Mouse (Mus musculus) liver, embryonic 11.5 days (tissue): ENCODE measurements at regions not wholly inside any gene's neighbourhood (a gene's known extent, or its start where the extent isn't known, plus 50 kb on each side); places are given as distances from the start of the nearest gene placed in this dataset.

ENCODE experiments used
- ATAC-seq: fragments of 200-750 bp; cut with Nextera tagmentation; replicated peaks from 2 replicates; pipeline ENCODE4 v1.8.0; 2017; ENCODE audit warnings: moderate number of reproducible peaks, mild to moderate bottlenecking, moderate TSS enrichment, moderate library complexity; ENCODE audit not compliant: low FRiP score
- DNase-seq: peaks from one replicate; pipeline ENCODE4 v3.0.0-alpha.2; 2017; ENCODE audit warnings: low spot score
- H3K27ac ChIP-seq: fragments of 300-500 bp; sonication (generic); 2 replicates; pipeline ENCODE4 v1.5.1; 2014; ENCODE audit warnings: mild to moderate bottlenecking, low read depth, low read length, control low read depth
- H3K27me3 ChIP-seq: fragments of 300-500 bp; sonication (generic); replicated peaks from 2 replicates; pipeline ENCODE4 v1.6.1; 2014; ENCODE audit warnings: low read length, mixed read lengths; ENCODE audit not compliant: control insufficient read depth, insufficient read depth
- H3K36me3 ChIP-seq: fragments of 300-500 bp; sonication (generic); 2 replicates; pipeline ENCODE4 v1.6.1; 2014; ENCODE audit warnings: mild to moderate bottlenecking, low read length, moderate library complexity, mixed read lengths; ENCODE audit not compliant: control insufficient read depth, insufficient read depth
- H3K4me1 ChIP-seq: fragments of 300-500 bp; sonication (generic); replicated peaks from 2 replicates; pipeline ENCODE4 v1.6.1; 2014; ENCODE audit warnings: low read length, mixed read lengths; ENCODE audit not compliant: control insufficient read depth, insufficient read depth
- H3K4me2 ChIP-seq: fragments of 300-500 bp; sonication (generic); 2 replicates; pipeline ENCODE4 v1.6.1; 2014; ENCODE audit warnings: mild to moderate bottlenecking, control low read depth, moderate library complexity
- H3K4me3 ChIP-seq: fragments of 300-500 bp; sonication (generic); 2 replicates; pipeline ENCODE4 v1.5.1; 2014; ENCODE audit warnings: low read depth, low read length, control low read depth
- H3K9ac ChIP-seq: fragments of 300-500 bp; sonication (generic); 2 replicates; pipeline ENCODE4 v1.6.1; 2014; ENCODE audit warnings: low read depth, low read length, control low read depth
- H3K9me3 ChIP-seq: fragments of 300-500 bp; sonication (generic); 2 replicates; pipeline ENCODE4 v1.6.1; 2016; ENCODE audit warnings: low read length, inconsistent platforms, mixed read lengths; ENCODE audit not compliant: control insufficient read depth
- WGBS: fragments of 180-500 bp; shearing (Covaris S2); extraction: QIAGEN DNeasy Blood & Tissue Kit; methylation state at CpG from one replicate; pipeline ENCODE4 v1.1.7; 2014; 5-methylcytosine and 5-hydroxymethylcytosine counted together

DNA sequence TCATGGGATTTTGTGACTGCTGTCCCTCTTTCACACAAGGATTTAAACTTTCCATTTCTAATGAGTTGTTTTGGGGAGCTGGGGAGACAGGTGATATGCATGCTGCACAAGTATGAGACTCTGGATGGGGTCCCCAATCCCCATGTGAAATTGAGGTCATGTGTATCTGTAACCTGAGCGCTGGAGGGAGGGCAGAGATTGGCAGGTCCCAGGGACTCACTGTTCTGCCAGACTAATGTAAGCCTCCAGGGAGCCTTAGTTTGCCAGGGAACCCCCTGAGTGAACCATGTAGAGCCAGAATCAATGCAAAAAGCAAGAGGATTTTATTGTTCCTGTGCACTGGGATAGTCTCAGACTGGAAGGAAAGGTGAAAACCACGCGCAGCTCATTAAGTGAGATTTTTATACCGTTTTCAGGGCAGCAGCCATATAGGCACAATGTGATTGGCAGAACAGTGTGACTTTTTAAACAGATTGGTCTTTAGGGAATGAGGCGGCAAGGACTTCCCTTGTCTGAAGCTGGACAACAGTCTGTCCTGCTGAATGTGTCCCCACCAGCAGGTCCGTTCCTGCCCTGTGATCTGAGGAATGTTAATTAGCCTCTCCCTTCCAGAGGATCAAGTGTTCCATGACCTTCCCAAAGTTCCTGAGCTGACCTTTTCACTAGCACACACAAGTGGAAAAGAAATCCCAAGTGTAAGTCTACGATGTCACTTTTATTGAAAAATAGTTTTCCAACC, 59.9 kb upstream of the Oxgr1 start:
- no peaks in the 10 kb centered on the region for H3K27me3 ChIP-seq
- no peak overlapping the region for H3K9ac ChIP-seq
- DNase-seq (no peak), ATAC-seq (no peak)
- H3K9me3 ChIP-seq, result peaks cover 4% of the 10 kb centered on the region; the same call in 1 of the 2 replicates
- H3K27ac ChIP-seq, result no peak overlapping the region
- no peaks in the 10 kb centered on the region for H3K4me1 ChIP-seq
- H3K4me3 ChIP-seq, result no peak overlapping the region
- 73% methylated on average over 7 of the region's 7 CpGs for WGBS
- H3K36me3 ChIP-seq, result no peaks in the 10 kb centered on the region
- no peak overlapping the region for H3K4me2 ChIP-seq

DNA sequence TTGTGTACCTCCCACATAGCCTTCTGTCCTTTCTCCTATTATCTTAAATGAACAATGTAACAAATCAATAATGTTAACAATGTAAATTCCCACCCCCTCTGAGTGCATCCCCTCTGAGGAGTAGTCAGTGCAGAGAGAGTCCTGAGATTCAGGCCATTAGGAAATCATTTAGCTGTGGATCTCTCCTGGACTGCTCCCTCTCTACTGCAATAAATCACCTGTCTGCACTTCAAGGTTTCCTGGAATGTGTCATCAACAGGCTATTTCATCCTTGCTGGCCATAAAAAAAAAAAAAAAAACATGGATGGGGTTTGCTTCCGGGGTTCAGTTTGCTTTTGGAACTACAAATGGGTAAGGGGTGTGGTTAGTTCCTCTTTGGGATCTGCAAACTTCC, 60.5 kb upstream of the Oxgr1 start:
- no peaks in the 10 kb centered on the region for H3K4me1 ChIP-seq
- no peak overlapping the region for H3K4me3 ChIP-seq
- no peak overlapping the region for H3K27ac ChIP-seq
- WGBS, result 57% methylated on average over 1 of the region's 1 CpGs
- H3K9ac ChIP-seq, result no peak overlapping the region
- H3K36me3 ChIP-seq, result no peaks in the 10 kb centered on the region
- peaks cover 4% of the 10 kb centered on the region; the same call in 1 of the 2 replicates for H3K9me3 ChIP-seq
- H3K27me3 ChIP-seq, result no peaks in the 10 kb centered on the region
- no peak overlapping the region for H3K4me2 ChIP-seq
- no peak for DNase-seq
- no peak for ATAC-seq

DNA sequence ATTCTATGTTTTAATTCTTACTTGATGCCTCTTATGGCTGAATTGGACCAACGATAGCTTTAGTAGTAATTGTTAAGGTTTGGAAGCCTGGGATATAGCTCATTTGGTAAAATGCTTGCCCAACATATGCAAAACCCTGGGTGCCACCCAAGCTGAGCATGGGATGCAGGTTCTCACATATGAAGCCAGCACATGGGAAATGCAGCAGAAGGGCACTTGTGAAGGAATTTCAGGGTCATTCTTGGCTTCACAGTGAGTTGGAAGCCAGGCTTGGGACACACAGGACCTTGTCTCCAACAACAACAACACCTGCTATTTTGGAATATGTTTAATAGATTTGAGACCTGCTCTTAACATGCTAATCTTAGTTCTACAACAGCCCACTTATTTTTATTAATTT, 67.6 kb upstream of the Oxgr1 start:
- Histone ChIP-seq H3K9me3 (no peaks in the 10 kb centered on the region), H3K9ac (no peak overlapping the region), H3K27ac (no peak overlapping the region), H3K4me1 (no peaks in the 10 kb centered on the region), H3K4me2 (no peak overlapping the region), H3K27me3 (no peaks in the 10 kb centered on the region), H3K36me3 (no peaks in the 10 kb centered on the region), H3K4me3 (no peak overlapping the region)
- WGBS, result 95% methylated on average over 1 of the region's 1 CpGs
- ATAC-seq, result no peak
- DNase-seq, result no peak

DNA sequence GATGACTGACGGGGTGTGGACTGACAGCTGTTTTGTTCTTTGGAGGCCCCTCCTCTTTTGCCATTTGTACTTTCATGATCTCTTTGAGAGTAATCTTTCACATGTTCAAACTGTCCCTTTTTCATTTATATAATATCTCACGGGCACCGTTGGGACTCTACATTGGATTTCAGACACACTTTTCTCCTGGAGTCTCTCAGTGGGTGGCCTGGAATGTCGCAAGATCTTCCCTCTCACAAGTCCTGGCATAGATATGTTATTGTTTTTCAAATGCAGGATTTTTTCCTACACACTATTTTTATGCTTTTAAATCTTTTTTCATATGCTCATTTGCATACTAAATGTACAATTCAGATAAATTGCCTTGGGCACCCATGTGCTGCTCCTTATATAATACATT, 71.1 kb upstream of the Oxgr1 start:
- Histone ChIP-seq H3K4me1 (no peaks in the 10 kb centered on the region), H3K27me3 (no peaks in the 10 kb centered on the region), H3K36me3 (no peaks in the 10 kb centered on the region), H3K4me2 (no peak overlapping the region), H3K4me3 (no peak overlapping the region), H3K27ac (no peak overlapping the region), H3K9ac (no peak overlapping the region), H3K9me3 (no peaks in the 10 kb centered on the region)
- ATAC-seq (no peak), DNase-seq (no peak)
- WGBS, result 82% methylated on average over 4 of the region's 4 CpGs

DNA sequence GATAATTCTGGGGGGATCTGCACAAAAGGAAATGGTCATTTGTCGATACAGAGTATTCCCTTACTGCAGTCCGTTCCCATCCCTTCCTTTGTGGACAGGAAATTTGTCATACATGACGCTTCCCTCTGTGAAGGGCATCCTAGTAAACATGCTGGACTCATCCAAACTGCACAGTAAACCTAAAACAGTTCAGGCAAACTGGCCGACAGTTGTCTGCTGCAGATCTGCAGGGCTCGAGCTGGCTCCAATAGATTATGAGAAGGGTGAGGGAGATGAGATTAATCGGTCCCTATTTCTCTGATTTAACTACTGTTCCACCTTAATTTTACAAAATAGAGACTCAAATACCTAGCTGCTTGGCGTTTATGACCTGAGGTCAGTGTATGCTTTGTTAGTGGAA, 76.3 kb upstream of the Oxgr1 start:
- Histone ChIP-seq H3K27ac (no peak overlapping the region), H3K9ac (no peak overlapping the region)
- WGBS, result 77% methylated on average over 7 of the region's 7 CpGs

DNA sequence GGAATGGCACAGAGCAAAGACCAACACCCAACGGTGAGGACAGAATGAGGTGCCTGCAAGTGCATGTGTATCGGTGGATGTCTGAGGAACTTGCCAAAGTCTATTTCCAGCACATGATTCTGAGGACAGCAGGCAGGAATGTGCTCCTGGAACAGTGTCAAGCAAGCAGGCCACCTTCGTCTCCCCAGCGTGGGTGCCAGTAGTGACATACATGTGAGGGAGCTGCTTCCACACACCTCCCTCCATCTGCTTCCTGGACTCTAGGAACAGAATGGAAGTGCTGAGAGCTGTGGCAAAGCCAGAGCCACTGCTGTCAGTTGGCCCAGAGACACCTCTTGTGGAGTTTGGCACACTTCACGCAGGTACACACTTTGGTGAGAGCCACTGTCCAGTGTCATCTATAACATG, 76.9 kb upstream of the Oxgr1 start:
- Histone ChIP-seq H3K9me3 (no peaks in the 10 kb centered on the region), H3K4me3 (no peak overlapping the region), H3K4me1 (no peaks in the 10 kb centered on the region), H3K27me3 (no peaks in the 10 kb centered on the region), H3K27ac (no peak overlapping the region), H3K9ac (no peak overlapping the region), H3K4me2 (no peak overlapping the region), H3K36me3 (no peaks in the 10 kb centered on the region)
- DNase-seq (no peak), ATAC-seq (no peak)
- WGBS, result 87% methylated on average over 5 of the region's 5 CpGs

More for the DNA sequence above, 76.3 kb upstream of the Oxgr1 start:
- DNase-seq (no peak), ATAC-seq (no peak)
- H3K9me3 ChIP-seq, result no peaks in the 10 kb centered on the region
- no peaks in the 10 kb centered on the region for H3K4me1 ChIP-seq
- H3K27me3 ChIP-seq, result no peaks in the 10 kb centered on the region
- H3K4me2 ChIP-seq, result no peak overlapping the region
- H3K36me3 ChIP-seq, result no peaks in the 10 kb centered on the region
- H3K4me3 ChIP-seq, result no peak overlapping the region

DNA sequence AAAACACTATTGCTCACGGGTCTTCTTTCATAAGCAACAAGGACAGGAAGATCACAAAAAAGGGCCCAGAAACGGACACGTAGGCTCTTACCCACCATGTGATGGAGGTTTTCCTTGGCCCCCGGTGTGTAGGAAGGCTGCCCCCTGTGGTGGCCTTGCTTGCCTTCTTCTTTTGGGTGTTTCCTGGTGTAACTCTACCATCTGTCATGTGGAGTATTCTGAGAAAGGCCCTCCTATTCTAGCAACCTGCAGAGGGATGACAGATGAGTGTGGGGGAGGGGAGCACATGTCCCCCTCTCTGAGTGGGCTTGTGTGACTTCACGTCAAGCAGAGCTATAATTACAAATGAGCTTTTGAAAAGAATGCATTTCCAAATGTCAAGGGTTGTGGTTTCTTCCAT, 77.3 kb upstream of the Oxgr1 start:
- 67% methylated on average over 5 of the region's 5 CpGs for WGBS
- no peak for ATAC-seq
- DNase-seq, result no peak
- Histone ChIP-seq H3K9ac (no peak overlapping the region), H3K4me3 (no peak overlapping the region), H3K27ac (no peak overlapping the region), H3K9me3 (no peaks in the 10 kb centered on the region), H3K27me3 (no peaks in the 10 kb centered on the region), H3K4me1 (no peaks in the 10 kb centered on the region), H3K36me3 (no peaks in the 10 kb centered on the region), H3K4me2 (no peak overlapping the region)

DNA sequence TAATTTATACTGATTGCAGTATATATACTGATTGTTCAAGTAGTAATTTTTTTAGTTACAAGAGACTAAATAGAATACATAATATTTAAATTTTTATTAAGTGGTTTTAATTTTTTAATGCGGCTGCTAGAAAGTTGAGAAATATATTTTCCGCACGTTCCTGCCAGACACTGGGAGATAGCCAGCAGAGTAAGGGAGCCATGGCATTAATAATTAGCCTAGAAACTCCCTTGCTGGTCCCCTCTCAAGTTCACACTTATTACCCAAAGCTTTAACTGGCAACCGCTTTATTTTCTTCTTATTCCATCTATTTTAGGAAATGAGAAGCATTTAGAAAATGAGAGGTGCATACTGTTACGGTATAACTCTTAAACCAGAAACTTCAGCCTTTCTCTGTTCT, 78.0 kb upstream of the Oxgr1 start:
- Histone ChIP-seq H3K9ac (no peak overlapping the region), H3K27ac (no peak overlapping the region), H3K4me1 (no peaks in the 10 kb centered on the region), H3K4me2 (no peak overlapping the region), H3K4me3 (no peak overlapping the region), H3K9me3 (no peaks in the 10 kb centered on the region), H3K36me3 (no peaks in the 10 kb centered on the region), H3K27me3 (no peaks in the 10 kb centered on the region)
- DNase-seq (no peak), ATAC-seq (no peak)
- 96% methylated on average over 5 of the region's 5 CpGs for WGBS

DNA sequence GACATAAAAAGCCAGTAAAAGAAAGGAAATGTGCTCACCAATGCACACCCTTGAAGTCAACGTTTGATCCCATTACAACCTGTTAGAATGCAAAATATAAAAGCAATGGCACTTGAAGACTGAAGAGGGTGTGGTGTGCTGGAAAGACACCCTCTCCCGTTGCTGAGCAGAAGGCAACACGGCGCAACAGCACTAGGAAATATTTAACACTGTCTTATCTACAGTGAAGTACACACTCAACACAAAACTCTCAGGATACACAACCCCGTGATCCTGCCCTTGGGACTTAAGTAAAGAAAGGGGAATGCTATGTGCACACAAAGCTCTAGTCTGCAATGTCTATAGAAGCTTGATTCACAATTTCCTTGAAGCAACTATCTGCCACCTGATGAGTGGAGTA, 83.1 kb upstream of the Oxgr1 start:
- Histone ChIP-seq H3K4me3 (no peak overlapping the region), H3K27ac (no peak overlapping the region), H3K4me2 (no peak overlapping the region), H3K36me3 (no peaks in the 10 kb centered on the region), H3K9me3 (no peaks in the 10 kb centered on the region), H3K9ac (no peak overlapping the region), H3K4me1 (no peaks in the 10 kb centered on the region), H3K27me3 (no peaks in the 10 kb centered on the region)
- WGBS, result 89% methylated on average over 5 of the region's 5 CpGs
- DNase-seq (no peak), ATAC-seq (no peak)
